Mouse (Mus musculus): Measurements from ENCODE around the gene Ankrd11.

DNA sequence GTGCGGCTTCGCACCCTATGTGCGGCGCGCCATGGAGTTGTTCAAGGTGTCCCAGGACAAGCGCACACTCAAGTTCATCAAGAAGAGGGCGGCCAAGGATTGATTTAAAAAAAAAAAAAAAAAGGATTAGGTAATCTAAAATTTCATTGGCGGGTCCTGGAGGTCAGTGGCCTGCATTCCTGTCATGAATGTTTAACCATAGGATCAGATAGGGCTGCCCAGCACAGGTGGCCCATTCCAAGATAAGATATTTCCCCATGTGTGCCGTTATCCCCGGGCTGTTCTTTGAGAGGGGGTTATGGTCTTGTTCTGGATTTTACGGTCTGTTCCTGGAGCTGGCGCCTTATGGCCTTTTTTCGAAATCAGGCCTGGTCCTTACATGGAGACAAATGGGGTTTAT, 205.4 kb downstream of the Ankrd11 start:
- TF ChIP-seq CTCF (IDR thresholded peaks at IDR 0.05; ENCODE audit: low read depth, low read length) = no peak
- no peak for TF ChIP-seq POLR2AphosphoS5 (IDR thresholded peaks at IDR 0.05; ENCODE audit: insufficient replicate concordance, low read depth, low read length)

All from G1E (cell line).